Mouse (Mus musculus): ENCODE measurements around the gene Dhx16. TPM values are rescaled to one million over a fixed set of nuclear protein-coding genes. Genes with fewer than 3 reads are reported as not detected.

The Dhx16 gene
- polyA plus RNA-seq, 1 experiment = 89.0 TPM

GRCm38 (mm10) chr17:35903343-35903991, 23.8 kb downstream of the Dhx16 start:
- H3K4me3 ChIP-seq (ENCODE audit: control insufficient read depth, low read depth, low read length) = no peak overlapping the region
- H3K36me3 ChIP-seq (ENCODE audit: control insufficient read depth, insufficient read depth, low read length) = no peaks in the 10 kb centered on the region
- H3K27me3 ChIP-seq (ENCODE audit: control insufficient read depth, insufficient read depth, low read length) = no peaks in the 10 kb centered on the region
- no peak overlapping the region for H3K27ac ChIP-seq (ENCODE audit: control insufficient read depth, insufficient read depth, low read depth, low read length)
- TF ChIP-seq POLR2A (IDR thresholded peaks at IDR 0.05; ENCODE audit: control insufficient read depth, low read depth, low read length) (no peak), CTCF (IDR thresholded peaks at IDR 0.05; ENCODE audit: control insufficient read depth, insufficient read depth, insufficient replicate concordance, low read depth, low read length) (no peak)
- no peaks in the 10 kb centered on the region for H3K4me1 ChIP-seq (ENCODE audit: control insufficient read depth, insufficient read depth, low read length)

- Histone ChIP-seq H3K27me3 (ENCODE audit: control insufficient read depth, insufficient read depth, low read length) (no peaks in the 10 kb centered on the region), H3K4me3 (ENCODE audit: control insufficient read depth, low read depth, low read length) (no peak overlapping the region), H3K36me3 (ENCODE audit: control insufficient read depth, insufficient read depth, low read length) (no peaks in the 10 kb centered on the region), H3K27ac (ENCODE audit: control insufficient read depth, insufficient read depth, low read depth, low read length) (no peak overlapping the region), H3K4me1 (ENCODE audit: control insufficient read depth, insufficient read depth, low read length) (no peaks in the 10 kb centered on the region)
- TF ChIP-seq CTCF (IDR thresholded peaks at IDR 0.05; ENCODE audit: control insufficient read depth, insufficient read depth, insufficient replicate concordance, low read depth, low read length) = no peak
- TF ChIP-seq POLR2A (IDR thresholded peaks at IDR 0.05; ENCODE audit: control insufficient read depth, low read depth, low read length) = no peak
These were observed 24.4 kb downstream of the Dhx16 start for GRCm38 (mm10) chr17:35903992-35904355.

GRCm38 (mm10) chr17:35905587-35905986, 26.0 kb downstream of the Dhx16 start:
- no peaks in the 10 kb centered on the region for H3K27me3 ChIP-seq (ENCODE audit: control insufficient read depth, insufficient read depth, low read length)
- TF ChIP-seq POLR2A (IDR thresholded peaks at IDR 0.05; ENCODE audit: control insufficient read depth, low read depth, low read length) (no peak), CTCF (IDR thresholded peaks at IDR 0.05; ENCODE audit: control insufficient read depth, insufficient read depth, insufficient replicate concordance, low read depth, low read length) (no peak)
- H3K27ac ChIP-seq (ENCODE audit: control insufficient read depth, insufficient read depth, low read depth, low read length) = no peak overlapping the region
- no peak overlapping the region for H3K4me3 ChIP-seq (ENCODE audit: control insufficient read depth, low read depth, low read length)
- no peaks in the 10 kb centered on the region for H3K36me3 ChIP-seq (ENCODE audit: control insufficient read depth, insufficient read depth, low read length)
- H3K4me1 ChIP-seq (ENCODE audit: control insufficient read depth, insufficient read depth, low read length) = peaks cover 6% of the 10 kb centered on the region

GRCm38 (mm10) chr17:35907609-35908008, 28.0 kb downstream of the Dhx16 start:
- Histone ChIP-seq H3K36me3 (ENCODE audit: control insufficient read depth, insufficient read depth, low read length) (no peaks in the 10 kb centered on the region; the same call in 1 of the 2 replicates), H3K4me1 (ENCODE audit: control insufficient read depth, insufficient read depth, low read length) (peaks cover 6% of the 10 kb centered on the region), H3K27ac (ENCODE audit: control insufficient read depth, insufficient read depth, low read depth, low read length) (no peak overlapping the region), H3K27me3 (ENCODE audit: control insufficient read depth, insufficient read depth, low read length) (no peaks in the 10 kb centered on the region), H3K4me3 (ENCODE audit: control insufficient read depth, low read depth, low read length) (no peak overlapping the region)
- no peak for TF ChIP-seq CTCF (IDR thresholded peaks at IDR 0.05; ENCODE audit: control insufficient read depth, insufficient read depth, insufficient replicate concordance, low read depth, low read length)
- no peak for TF ChIP-seq POLR2A (IDR thresholded peaks at IDR 0.05; ENCODE audit: control insufficient read depth, low read depth, low read length)

- H3K27ac ChIP-seq (ENCODE audit: control insufficient read depth, insufficient read depth, low read depth, low read length) = peak overlapping the region; percentile 98
- peaks cover 2% of the 10 kb centered on the region; the same call in 1 of the 2 replicates for H3K36me3 ChIP-seq (ENCODE audit: control insufficient read depth, insufficient read depth, low read length)
These were observed 29.7 kb downstream of the Dhx16 start for GRCm38 (mm10) chr17:35909186-35909918.

GRCm38 (mm10) chr17:35909919-35910369, 30.3 kb downstream of the Dhx16 start, which contains the start of gene Atat1:
Gene Atat1, minus strand, starts transcription at chr17:35910075.
- peak within 1 kb of the TSS; percentile 94 for H3K4me3 ChIP-seq (ENCODE audit: control insufficient read depth, low read depth, low read length)
- peaks cover 2% of the 10 kb centered on the region; the same call in 1 of the 2 replicates for H3K36me3 ChIP-seq (ENCODE audit: control insufficient read depth, insufficient read depth, low read length)
- TF ChIP-seq CTCF (IDR thresholded peaks at IDR 0.05; ENCODE audit: control insufficient read depth, insufficient read depth, insufficient replicate concordance, low read depth, low read length) = 0 out of 2 replicates have a peak, but pooled peaks have one; percentile 4
- TF ChIP-seq POLR2A (IDR thresholded peaks at IDR 0.05; ENCODE audit: control insufficient read depth, low read depth, low read length) = peak; percentile 89
- H3K4me1 ChIP-seq (ENCODE audit: control insufficient read depth, insufficient read depth, low read length) = peaks cover 6% of the 10 kb centered on the region
- peak within 1 kb of the TSS; percentile 98 for H3K27ac ChIP-seq (ENCODE audit: control insufficient read depth, insufficient read depth, low read depth, low read length)
- H3K27me3 ChIP-seq (ENCODE audit: control insufficient read depth, insufficient read depth, low read length) = no peaks in the 10 kb centered on the region

More at GRCm38 (mm10) chr17:35909186-35909918, 29.7 kb downstream of the Dhx16 start:
- TF ChIP-seq POLR2A (IDR thresholded peaks at IDR 0.05; ENCODE audit: control insufficient read depth, low read depth, low read length) = no peak
- TF ChIP-seq CTCF (IDR thresholded peaks at IDR 0.05; ENCODE audit: control insufficient read depth, insufficient read depth, insufficient replicate concordance, low read depth, low read length) = no peak
- H3K4me3 ChIP-seq (ENCODE audit: control insufficient read depth, low read depth, low read length) = peak overlapping the region; percentile 94
- H3K4me1 ChIP-seq (ENCODE audit: control insufficient read depth, insufficient read depth, low read length) = peaks cover 6% of the 10 kb centered on the region
- H3K27me3 ChIP-seq (ENCODE audit: control insufficient read depth, insufficient read depth, low read length) = no peaks in the 10 kb centered on the region

GRCm38 (mm10) chr17:35914975-35915374, 35.4 kb downstream of the Dhx16 start:
- peaks cover 4% of the 10 kb centered on the region for H3K4me1 ChIP-seq (ENCODE audit: control insufficient read depth, insufficient read depth, low read length)
- peak overlapping the region; percentile 96 for H3K4me3 ChIP-seq (ENCODE audit: control insufficient read depth, low read depth, low read length)
- TF ChIP-seq CTCF (IDR thresholded peaks at IDR 0.05; ENCODE audit: control insufficient read depth, insufficient read depth, insufficient replicate concordance, low read depth, low read length) = no peak
- TF ChIP-seq POLR2A (IDR thresholded peaks at IDR 0.05; ENCODE audit: control insufficient read depth, low read depth, low read length) = no peak
- H3K27me3 ChIP-seq (ENCODE audit: control insufficient read depth, insufficient read depth, low read length) = no peaks in the 10 kb centered on the region
- H3K27ac ChIP-seq (ENCODE audit: control insufficient read depth, insufficient read depth, low read depth, low read length) = no peak overlapping the region
- peaks cover 5% of the 10 kb centered on the region for H3K36me3 ChIP-seq (ENCODE audit: control insufficient read depth, insufficient read depth, low read length)
